Mouse (Mus musculus): Measurements from ENCODE around the gene Nav2.

The Nav2 gene

DNA sequence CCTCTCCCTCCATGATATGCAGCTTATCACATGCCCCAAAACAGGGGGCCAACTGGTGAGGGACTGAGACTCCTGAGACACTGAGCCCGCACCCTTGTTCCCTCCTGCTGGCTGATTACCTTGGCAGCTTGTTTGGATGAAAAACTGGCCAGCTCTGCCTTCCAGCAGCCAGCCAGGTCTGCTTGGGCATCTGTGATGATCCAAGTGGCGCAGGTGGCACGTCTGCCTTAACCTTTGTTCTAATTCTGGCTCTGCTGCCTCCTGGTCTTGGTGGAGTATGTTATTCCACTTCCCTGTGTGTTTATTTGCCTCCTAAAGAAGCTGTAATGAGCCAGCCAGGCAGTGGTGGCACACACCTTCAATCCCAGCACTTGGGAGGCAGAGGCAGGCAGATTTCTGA lies 296.3 kb downstream of the Nav2 start:
- no peak for DNase-seq (ENCODE audit: low spot score in 2 of 2)

DNA sequence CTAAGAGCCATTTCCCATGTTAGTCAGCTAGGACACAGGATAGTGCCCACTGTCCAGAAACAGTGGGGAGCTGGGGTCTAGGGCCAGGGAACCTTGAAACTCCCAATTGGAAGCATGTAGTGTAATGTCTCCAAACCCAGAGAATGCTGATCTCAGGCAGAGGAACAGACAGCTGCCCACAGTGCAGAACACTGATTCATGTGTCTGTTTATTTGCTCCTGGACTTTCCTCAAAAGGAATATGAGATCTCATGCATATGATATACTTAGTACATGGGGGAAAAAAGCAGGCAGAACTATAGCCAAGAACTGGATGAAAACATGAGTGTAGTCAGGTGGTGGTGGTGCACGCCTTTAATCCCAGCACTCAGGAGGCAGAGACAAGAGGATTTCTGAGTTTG lies 297.0 kb downstream of the Nav2 start:
- DNase-seq (ENCODE audit: low spot score in 2 of 2) = no peak

DNA sequence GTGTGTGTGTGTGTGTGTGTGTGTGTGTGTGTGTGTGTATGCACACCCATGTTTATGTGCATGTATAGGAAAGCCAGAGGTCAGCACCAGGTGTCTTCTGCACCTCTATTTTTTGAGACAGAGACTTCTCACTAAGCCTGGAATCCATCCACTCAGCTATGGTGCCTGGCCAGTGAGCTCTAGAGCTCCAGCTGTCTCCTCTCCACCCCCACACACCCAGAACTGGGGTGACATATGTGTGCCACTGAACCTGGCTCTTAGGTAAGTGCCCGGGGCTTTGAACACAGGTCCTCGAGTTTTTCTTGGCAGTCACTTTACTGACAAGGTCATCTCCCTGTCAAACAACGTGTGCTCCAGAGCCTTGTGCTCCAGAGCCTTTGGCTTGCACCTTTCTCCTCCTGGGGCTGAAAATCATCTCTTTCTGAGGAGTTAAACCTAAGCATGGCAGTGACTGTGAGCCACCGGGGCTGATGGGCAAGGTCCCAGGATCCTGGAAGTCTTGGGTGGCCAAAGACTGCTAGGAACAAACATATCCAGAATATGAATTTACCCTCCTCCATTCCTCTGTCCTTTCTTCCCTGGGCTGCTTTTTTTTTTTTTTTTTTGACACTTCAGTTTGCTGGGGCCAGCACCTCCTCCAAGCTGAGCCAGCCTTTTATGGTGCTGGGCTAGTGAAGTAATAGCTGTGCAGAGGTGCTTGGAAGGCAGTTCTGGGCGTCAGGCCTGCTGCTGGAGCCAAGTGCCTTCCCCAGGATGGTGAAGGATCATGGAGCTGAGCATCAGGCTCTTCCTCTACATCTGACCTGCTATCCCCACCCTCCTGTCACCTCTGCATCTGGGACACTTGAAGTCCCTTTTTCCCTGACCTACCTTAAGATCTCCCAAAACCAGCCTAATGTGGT lies 298.5 kb downstream of the Nav2 start:
- no peak for DNase-seq (ENCODE audit: low spot score in 2 of 2)

DNA sequence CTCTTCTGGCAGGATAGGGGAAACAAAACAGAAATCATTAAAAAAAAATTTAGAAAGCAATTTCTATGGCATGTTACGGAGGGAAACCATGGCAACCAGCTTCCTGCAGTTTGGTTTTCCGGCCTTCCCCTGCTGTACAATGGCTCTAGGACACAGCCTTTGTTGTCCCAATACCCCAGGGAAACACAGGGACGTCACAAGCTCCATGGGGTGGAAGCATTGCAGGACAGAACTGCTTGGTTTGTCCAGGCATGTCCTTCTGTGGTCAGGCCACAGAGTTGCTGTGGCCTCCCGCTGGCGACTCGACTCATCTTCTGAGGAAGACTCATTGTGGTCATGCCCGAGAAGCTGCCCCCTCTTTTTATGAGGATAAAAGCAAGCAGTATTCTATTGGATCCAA lies 301.0 kb downstream of the Nav2 start:
- DNase-seq (ENCODE audit: low spot score in 2 of 2) = no peak

DNA sequence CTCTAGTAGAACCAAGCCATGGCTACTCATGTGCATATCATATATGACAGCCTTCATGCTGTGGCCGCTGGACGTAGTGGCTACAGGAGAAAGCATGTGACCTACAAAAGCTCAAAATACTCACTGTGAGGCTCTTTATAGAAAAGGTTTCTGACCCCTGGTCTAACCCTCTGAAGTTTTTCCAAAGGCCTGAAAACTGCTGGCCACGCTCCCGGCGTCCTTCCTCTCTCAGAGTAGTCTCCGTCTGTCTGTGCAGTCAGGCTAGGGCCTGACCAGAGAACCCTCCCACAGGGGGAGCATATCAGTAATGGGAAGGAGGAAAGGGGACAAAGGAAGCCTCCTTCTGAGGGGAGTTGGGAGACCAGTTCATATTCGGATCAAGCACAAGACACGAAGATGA lies 302.2 kb downstream of the Nav2 start:
- DNase-seq (ENCODE audit: low spot score in 2 of 2) = no peak

DNA sequence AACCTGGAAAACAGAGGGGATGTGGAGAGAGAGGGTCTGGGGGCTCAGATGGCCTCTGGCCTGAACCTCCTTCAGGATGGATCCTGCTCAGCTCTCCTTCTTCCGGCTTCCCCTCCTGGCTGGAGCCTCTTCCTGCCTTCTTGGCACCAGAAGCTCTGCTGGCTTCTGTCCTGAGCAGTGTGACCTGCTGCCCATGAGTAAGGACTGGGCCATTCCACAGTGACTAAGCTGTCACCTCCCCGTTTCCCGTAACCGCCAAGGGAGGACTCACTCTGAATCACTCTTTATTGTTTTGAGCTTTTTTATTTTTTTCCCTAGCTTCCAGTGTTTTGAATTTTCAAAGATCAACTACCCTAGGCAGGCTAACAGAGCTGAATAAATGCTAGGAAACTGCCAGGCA lies 304.5 kb downstream of the Nav2 start:
- DNase-seq (ENCODE audit: low spot score in 2 of 2) = no peak

DNA sequence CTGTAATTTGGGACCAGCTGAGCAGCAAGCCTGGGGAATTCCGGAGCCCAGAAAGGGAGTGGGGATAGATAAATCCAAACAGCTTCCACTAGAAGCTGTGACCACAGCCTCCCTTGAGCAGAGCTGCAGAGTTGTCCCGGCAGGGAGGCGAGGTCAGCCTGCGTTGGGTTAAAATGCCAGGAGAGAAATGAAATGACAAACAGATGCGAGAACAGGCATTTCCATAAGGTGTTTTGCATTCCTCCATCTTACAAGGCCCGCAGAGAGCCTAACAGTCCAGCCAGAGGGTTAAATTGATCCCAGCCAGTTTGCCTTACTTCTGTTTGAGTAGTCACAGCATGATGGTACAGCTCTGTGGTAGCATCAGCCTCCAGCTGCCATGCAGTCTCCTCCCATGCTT lies 309.3 kb downstream of the Nav2 start:
- DNase-seq (ENCODE audit: low spot score in 2 of 2) = no peak

DNA sequence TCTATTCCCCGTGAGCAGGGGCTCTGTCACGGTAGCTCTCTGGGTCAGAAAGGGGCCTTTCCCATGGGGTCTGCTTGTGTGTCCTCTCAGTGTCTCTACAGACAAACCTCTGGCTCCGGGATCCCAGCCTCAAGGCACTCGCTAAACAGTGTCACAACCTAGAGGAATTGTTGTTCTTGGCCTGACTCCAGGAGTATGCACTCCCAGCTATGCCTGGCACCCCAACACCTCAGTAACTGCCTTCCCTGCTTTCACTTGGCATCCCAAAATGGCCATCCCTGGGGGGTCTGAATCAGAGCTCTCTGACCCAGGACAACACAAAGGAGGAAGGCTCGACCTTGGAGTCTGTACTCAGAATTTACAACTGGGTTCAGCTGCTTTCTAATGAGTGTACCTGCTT lies 317.2 kb downstream of the Nav2 start:
- DNase-seq (ENCODE audit: low spot score in 2 of 2) = no peak

DNA sequence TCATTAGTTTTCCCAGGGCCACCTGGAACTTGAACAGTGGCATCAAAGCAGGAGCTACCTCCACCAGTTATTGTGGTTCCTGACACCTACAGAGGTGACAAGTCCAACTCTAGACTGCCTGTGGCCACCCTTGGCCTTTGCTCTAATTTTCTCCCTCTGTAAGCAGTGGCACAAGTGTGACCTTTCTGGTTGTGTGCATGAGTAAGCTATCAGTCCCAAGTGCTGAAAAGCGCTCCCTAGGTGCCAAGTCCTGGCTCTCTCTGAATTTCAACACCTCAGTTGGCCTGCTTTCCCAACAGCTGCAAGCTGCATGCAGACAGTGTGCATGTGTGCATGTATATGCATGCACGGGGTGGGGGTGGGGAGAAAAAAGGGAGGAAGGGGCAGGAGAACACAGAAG lies 324.5 kb downstream of the Nav2 start:
- DNase-seq (ENCODE audit: low spot score in 2 of 2) = no peak

DNA sequence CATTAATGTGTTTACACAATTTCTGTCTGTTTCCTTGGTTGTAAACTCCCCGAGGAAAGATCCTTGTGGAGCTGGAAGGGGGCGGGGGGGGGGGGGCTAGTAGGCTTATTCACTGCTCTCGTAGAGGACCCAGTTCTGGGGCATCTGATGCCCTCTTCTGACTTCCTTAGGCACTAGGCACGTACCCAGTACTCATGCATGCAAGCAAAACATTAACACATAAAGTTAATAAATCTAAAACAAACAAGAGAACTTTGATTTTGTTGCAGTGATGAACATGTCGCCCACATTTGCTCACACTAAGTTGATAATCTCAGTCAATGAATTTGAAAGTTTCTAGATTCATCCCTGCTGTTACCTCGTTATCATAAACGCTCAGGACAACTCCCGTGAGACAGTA lies 325.8 kb downstream of the Nav2 start:
- no peak for DNase-seq (ENCODE audit: low spot score in 2 of 2)

DNA sequence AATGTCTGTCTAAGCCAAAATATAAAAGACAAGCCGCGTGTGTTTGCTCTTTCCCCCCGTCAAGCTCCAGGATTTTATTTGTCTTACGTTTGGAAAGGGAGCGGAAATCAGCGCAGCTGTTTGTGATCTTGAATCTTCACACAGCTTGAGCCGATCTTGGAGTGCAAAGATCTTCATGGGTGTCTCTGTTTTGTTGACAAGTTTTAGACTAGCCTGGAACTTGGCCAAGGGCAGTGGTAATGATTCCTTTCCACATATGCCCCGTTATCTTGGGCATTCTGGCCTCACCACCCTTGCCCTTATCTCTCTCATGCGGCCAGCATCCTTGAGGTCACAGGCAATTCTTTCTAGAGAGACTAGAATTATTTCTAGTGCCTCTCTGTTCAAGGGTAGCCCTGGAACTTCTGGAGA lies 326.8 kb downstream of the Nav2 start:
- DNase-seq (ENCODE audit: low spot score in 2 of 2) = no peak

DNA sequence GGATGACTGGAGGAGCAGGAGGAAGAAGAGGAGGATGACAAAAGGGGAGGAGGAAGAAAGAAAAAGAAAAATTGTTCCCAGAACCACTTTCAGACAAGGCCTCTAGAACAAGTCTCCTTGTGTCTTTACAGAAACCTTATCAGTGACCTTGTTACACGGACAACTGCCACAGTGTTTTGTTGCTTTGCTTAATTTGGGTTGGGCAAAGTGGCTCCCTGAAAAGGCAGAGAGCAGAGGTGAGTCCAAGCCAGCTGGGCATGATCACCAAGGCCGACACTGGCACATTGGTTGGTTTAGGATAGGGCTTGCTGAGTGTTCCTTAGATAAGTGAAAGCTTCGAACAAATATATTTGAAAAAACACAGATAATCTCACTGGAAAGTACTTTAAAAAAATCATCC lies 327.3 kb downstream of the Nav2 start:
- DNase-seq (ENCODE audit: low spot score in 2 of 2) = no peak

DNA sequence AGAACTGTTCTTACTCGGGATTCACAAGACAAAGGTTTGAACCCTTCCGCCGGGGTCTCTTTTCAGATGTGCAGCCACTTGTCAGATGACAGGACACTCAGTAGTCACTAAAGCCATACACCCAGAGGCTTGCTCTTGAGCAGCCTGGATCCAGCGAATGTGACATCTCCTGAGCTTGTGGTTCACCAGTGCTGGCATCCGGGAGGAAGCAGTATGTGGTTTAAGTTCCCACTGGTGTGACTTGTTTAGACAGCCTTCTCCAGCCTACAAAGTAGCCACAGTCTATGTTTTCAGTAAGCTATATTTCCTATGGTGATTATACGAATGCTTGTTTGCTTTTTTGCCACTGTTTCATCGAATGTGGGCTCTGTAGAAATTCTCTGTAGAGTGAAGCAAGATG lies 331.9 kb downstream of the Nav2 start:
- DNase-seq (ENCODE audit: low spot score in 2 of 2) = no peak

DNA sequence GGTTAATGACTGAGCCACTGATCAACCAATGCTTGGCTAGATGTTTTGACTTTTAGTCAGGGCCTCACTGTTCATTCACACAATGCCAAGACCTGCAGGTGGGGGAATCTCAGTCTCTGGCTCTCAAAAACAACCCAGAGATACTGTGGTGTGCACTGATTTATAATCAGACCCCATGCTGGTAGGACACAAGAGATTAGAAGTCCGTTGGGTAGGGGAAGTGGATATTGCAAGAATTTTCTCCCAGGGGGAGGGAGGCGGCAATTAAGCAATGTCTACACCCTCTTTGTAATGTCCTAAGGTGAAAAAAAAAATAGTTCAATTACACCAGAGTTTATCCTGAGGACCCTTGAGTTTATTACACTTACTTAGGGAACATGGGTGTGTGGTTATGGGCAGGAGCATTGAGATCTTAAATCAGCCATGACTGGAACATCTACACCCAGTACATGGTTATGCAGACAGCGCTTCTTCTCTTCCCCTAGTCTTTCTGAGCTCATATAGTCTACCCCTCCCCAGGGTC lies 332.8 kb downstream of the Nav2 start:
- no peak for DNase-seq (ENCODE audit: low spot score in 2 of 2)

DNA sequence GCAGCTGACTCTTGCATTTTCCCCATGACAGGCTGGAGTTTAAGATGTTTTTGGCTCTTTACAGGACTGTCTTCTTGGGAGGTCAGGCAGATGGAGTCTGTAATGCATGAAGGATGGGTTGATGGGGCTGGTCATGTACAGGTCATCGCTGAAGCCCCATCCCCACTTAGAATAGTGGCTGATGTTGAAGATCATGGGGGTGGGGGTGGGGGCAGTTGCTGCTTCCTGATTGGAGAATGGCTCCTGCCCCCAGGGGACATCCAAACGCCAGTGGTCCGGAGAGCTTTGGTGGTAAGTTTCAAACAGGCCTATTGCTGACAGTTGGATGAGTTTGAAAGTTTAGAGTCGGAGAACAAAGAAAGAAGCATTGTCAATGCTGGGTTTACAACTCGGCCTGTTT lies 333.7 kb downstream of the Nav2 start:
- no peak for DNase-seq (ENCODE audit: low spot score in 2 of 2)

DNA sequence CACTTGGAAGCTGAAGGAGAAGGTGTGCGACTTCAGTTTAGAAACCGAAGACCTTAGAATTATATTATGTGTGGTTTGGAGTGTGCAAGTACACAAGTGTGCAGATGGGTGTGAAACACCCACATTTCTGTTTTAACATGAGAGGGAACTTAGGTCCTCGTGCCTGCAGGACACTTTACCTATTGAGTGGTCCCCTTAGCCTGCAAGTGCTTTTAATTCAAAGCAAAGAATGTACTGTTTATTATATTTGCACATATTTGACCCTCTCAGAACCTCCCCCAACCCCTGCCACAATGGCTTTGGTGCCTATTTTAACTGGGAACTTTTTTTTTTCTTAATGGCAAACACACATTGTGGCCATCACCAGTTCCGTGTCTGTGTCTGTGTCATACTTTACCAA lies 334.6 kb downstream of the Nav2 start:
- no peak for DNase-seq (ENCODE audit: low spot score in 2 of 2)

DNA sequence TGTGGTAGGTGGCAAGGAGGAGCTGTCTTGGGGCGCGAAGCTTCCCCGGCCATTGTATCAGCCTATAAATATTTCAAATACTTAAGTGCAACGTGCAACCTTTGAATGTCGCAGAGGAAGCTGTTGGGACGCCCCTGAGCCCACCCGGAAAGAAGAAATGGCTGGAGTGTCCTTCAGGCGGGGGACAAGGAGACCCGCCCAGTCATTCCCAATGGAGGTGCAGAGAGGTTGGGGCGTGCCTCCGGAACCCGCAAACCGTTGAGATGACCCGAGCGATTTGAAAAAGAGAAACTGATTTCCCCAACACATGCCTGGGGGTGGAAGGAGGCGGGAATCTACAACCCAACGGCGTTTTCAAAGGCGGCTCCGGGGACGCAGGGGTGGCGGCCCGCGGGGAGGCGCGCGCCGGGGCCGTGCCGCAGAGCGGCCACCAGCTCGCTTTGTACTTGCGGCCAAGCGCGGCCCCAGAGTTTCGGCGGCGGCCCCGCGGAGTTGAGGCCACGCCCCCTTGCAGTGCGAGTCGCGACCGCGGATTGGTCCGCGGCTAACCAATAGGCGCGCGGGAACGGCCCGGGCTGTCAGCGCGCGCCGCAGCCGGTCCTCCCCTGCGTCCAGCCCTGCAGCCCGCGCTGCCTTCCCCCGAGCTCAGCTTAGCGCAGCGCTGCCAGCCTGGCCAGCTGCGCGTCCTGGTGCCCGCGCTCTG lies 337.2 kb downstream of the Nav2 start:
- DNase-seq (ENCODE audit: low spot score in 2 of 2) = peak; percentile 85 to 87

DNA sequence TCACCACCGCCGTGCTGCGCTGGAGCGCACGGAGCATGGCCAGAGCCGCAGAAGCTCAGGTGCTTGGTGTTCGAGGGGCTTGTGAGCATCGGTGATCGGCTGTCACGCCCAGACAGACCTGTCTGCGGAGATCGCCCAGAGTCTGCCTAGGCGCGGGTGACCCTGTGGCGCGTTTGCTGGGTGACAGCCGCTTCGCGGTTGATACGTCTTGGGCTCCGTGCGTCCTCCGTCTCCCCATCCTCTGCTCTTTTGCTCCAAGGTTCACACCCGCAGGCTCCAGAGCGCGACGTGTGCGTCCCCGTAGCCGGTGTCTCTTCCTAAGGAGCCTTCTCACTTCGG lies 337.7 kb downstream of the Nav2 start:
- no peak for DNase-seq (ENCODE audit: low spot score in 2 of 2)

DNA sequence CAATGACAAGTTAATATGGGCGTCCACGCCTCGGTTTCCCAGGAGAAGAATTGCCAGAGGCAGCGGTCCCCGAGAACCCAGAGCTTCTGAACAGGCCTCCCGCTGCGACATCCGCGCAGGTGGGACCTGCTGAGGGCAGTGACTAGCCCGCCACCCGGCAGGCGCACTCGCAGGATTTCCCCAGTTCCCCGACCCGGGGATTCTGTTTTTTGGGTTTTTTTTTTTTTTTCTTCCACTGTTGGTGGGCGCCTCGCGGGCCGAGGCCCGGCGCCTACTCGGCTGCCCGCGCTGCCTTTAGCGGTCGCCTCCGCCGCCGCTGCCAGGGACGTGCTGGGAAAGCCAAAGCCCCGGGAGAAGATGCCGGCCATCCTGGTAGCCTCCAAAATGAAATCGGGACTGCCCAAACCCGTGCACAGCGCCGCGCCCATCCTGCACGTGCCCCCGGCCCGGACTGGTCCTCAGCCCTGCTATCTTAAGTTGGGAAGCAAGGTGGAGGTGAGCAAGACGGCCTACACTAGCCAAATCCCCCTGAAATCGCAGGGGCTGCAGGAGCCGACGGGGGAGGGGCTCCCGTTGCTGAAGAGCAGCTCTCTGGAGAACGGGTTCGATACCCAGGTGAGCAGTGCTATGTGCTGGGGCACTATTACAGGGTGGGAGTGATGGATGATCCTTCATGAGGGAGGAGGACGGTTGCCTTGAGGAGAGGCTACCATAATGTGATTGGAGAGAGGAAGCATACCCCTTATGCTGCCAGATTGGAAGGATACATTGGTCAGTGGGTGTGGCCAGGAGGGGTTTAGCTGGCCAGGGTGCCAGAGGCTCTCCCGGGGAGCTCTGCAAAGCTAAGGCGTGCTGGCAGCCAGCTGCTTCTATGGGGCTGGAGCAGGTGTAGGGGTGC lies 338.3 kb downstream of the Nav2 start:
- no peak for DNase-seq (ENCODE audit: low spot score in 2 of 2)

DNA sequence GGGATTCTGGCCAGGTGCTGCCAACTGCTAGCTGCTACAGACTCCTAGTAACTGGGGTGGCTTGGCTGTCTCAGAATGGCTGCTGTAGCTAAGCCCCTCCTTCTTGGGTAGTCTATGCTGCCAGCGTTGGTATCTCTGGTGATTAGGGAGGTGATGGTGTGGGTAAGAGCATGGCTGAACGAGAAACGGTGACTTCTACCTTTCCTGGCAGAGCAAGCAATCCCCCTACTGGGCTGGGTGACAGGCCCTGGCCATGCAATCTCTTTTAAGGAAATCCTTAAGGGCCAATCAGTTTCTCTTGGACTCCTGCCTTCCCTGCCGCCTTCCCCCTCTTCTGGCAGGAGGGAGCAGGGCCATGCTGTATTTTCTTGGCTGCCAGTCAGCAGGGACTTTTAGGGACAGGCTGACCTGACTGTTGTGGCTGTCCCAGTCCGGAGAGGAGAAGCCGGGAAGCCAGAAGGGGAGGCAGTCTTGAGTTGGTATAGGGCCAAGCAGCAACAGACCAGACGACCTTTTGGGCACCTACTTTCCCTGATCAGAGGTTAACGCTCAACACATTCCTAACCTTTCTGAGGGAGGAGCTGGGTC lies 339.3 kb downstream of the Nav2 start:
- DNase-seq (ENCODE audit: low spot score in 2 of 2) = no peak

DNA sequence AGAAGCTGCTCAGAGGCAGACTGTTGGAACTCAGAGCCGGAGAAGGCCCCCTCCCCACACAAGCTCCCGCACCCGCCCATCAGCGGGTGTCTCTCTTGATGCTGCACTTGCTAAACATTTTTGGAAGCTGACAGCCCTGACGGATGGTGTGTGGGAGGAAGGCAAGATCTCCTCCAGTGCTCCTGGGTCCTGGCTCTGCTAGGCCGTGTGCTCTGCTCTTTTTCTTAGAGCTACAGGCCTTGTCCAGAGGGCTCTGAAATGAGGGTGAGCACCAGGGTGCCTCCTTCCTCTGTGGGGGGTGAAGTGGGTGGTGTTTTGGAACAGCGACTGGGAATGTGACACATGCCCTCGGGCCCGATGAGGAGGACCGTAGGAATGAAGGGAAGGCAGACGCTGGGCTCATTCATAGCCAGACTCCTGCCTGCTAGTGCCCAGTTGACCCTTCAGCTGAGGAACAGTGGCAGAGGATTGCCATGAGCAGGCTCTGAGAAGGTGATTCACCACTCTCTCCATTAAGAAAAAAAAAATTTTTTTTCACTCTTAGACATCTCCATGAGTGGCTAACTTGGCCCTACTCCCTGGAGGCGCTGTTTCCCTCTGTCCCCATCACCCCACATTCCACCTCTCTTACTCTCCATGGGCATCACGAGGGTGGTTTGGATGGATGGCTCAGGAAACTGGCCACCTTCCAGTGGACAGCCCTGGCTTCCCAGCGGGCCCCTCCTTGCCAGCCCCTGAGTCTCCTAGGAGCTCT lies 340.0 kb downstream of the Nav2 start:
- peak in 1 of 2 experiments; percentile 78 for DNase-seq (ENCODE audit: low spot score in 2 of 2)

Data from right cerebral cortex, postnatal 36 days (tissue).